Mouse (Mus musculus): Measurements from ENCODE around the gene Vwa3b.

DNA sequence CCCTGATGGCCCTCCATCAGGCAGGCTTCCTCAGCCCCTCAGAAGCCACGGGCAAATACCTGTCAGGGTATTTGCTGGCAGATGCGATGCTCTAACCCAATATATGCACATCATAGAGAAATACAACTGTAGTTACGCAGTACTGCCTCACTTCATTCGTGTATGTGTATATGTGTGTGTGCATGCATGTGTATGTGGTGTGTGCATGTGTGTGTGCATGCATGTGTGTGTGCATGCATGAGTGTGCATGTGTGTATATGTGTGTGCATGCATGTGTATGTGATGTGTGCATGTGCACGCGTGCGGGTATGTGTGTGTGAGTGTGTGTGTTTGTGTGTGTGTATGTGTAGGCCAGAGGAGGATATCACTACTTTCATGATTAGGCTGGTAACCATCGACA lies 9.5 kb downstream of the Vwa3b start:
- no peak for TF ChIP-seq CTCF (conservative IDR thresholded peaks at IDR 0.05; ENCODE audit: insufficient read depth, insufficient read length, low read depth, low read length)
- TF ChIP-seq POLR2A (IDR thresholded peaks at IDR 0.05; ENCODE audit: low read depth, low read length), result no peak

All from kidney, adult 2 months (tissue).